Mouse (Mus musculus): ENCODE measurements around the gene Ptrh1.

DNA sequence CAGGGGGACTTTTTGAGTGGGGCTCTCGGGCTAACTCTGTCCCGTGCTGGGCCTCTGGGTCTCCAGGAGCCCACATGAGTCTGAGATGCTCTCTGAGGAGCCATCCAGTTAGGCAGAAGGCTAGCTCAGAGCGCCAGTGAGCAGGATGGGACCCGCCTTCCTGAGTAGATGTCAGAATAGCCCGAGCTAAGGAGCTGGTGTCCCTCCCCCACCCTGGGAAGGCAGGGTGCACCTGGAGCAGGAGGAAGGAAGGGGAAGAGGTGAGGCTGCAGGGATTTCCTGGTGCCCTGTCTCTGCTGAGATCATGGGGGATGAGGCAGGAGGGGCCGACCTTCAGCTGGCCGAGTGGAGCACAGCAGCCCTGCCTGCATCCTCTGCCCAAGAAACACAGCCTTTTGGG lies 47.1 kb upstream of the Ptrh1 start:
- TF ChIP-seq CTCF (IDR thresholded peaks at IDR 0.05; ENCODE audit: low read depth) (no peak), EP300 (IDR thresholded peaks at IDR 0.05; ENCODE audit: low read depth) (no peak)

Measured in liver, embryonic 14.5 days (tissue).